Mouse (Mus musculus) lung, embryonic 15.5 days (tissue): Measurements from ENCODE around the gene Acsm3. TPM values are rescaled to one million over a fixed set of nuclear protein-coding genes. Genes with fewer than 3 reads are reported as not detected.
"Not testable (repeated sequence)": the region's sequence is repeated elsewhere in the genome, so short reads cannot be mapped to it uniquely, and the experiment has no call there.

ENCODE experiments used
- ATAC-seq: fragments of 200-750 bp; cut with Nextera tagmentation; 2 replicates; pipeline ENCODE4 v1.8.0; 2017; ENCODE audit warnings: moderate number of reproducible peaks, borderline replicate concordance; ENCODE audit not compliant: low FRiP score, low TSS enrichment; ENCODE audit errors: extremely low read depth
- H3K27ac ChIP-seq: fragments of 300-500 bp; sonication (generic); 2 replicates; pipeline ENCODE4 v1.5.1; 2015; ENCODE audit warnings: moderate library complexity, mild to moderate bottlenecking, inconsistent platforms
- H3K27me3 ChIP-seq: fragments of 300-500 bp; sonication (generic); 2 replicates; pipeline ENCODE4 v1.6.1; 2015; ENCODE audit warnings: inconsistent platforms
- H3K36me3 ChIP-seq: fragments of 300-500 bp; sonication (generic); 2 replicates; pipeline ENCODE4 v1.6.1; 2015; ENCODE audit warnings: inconsistent platforms
- H3K4me1 ChIP-seq: fragments of 300-500 bp; sonication (generic); 2 replicates; pipeline ENCODE4 v1.6.1; 2015; ENCODE audit warnings: inconsistent platforms
- H3K4me2 ChIP-seq: fragments of 300-500 bp; sonication (generic); 2 replicates; pipeline ENCODE4 v1.6.1; 2015; ENCODE audit warnings: inconsistent platforms, mild to moderate bottlenecking, moderate library complexity
- H3K4me3 ChIP-seq: fragments of 300-500 bp; sonication (generic); 2 replicates; pipeline ENCODE4 v1.5.1; 2015; ENCODE audit warnings: mild to moderate bottlenecking, inconsistent platforms
- H3K9ac ChIP-seq: fragments of 300-500 bp; sonication (generic); 2 replicates; pipeline ENCODE4 v1.6.1; 2015; ENCODE audit warnings: inconsistent platforms
- H3K9me3 ChIP-seq: fragments of 300-500 bp; sonication (generic); 2 replicates; pipeline ENCODE4 v1.6.1; 2016; ENCODE audit warnings: inconsistent platforms
- WGBS: fragments of 180-500 bp; shearing (Covaris S2); methylation state at CpG from one replicate; pipeline ENCODE4 v1.1.7; 2015; 5-methylcytosine and 5-hydroxymethylcytosine counted together
- polyA plus RNA-seq: library from polyadenylated mRNA; unstranded; fragments of >200 nt; fragmentation: Nextera tagmentation; extraction: Ambion mirVana; gene quantifications from 2 replicates; pipeline ENCODE4 v1.2.1, GENCODE M21; 2015

Gene Acsm3
- polyA plus RNA-seq: 0.15 and 0.29 TPM in 2 replicates

- ATAC-seq: no peak; the same call in 1 of the 2 replicates
- no peak within 1 kb of the TSS for H3K4me3 ChIP-seq
- no peaks in the 10 kb centered on the region for H3K4me1 ChIP-seq
- H3K27me3 ChIP-seq: no peaks in the 10 kb centered on the region
- no peak within 1 kb of the TSS for H3K4me2 ChIP-seq
- no peak within 1 kb of the TSS for H3K9ac ChIP-seq
- no peaks in the 10 kb centered on the region for H3K9me3 ChIP-seq
- no peak within 1 kb of the TSS for H3K27ac ChIP-seq
- no peaks in the 10 kb centered on the region for H3K36me3 ChIP-seq
- WGBS: 30% methylated on average over 11 of the region's 11 CpGs
These were observed at the start of gene Acsm3 for GRCm38 (mm10) chr7:119760527-119760951. Gene Acsm3, plus strand, starts transcription at chr7:119760923.

- no peak overlapping the region for H3K27ac ChIP-seq
- ATAC-seq: no peak
- H3K4me2 ChIP-seq: no peak overlapping the region
- peaks cover 35% of the 10 kb centered on the region for H3K36me3 ChIP-seq
- WGBS: 88% methylated on average over 7 of the region's 7 CpGs
- H3K4me1 ChIP-seq: no peaks in the 10 kb centered on the region
- H3K4me3 ChIP-seq: no peak overlapping the region
- no peaks in the 10 kb centered on the region for H3K27me3 ChIP-seq
- no peaks in the 10 kb centered on the region for H3K9me3 ChIP-seq
- H3K9ac ChIP-seq: no peak overlapping the region
These were observed 46.6 kb upstream of the Acsm3 start for GRCm38 (mm10) chr7:119714111-119714510.

GRCm38 (mm10) chr7:119720253-119720946 lies 40.3 kb upstream of the Acsm3 start, which contains the start of gene Thumpd1:
Gene Thumpd1, minus strand, starts transcription at chr7:119720798.
- Histone ChIP-seq H3K36me3 (peaks cover 33% of the 10 kb centered on the region), H3K27me3 (no peaks in the 10 kb centered on the region), H3K9me3 (no peaks in the 10 kb centered on the region), H3K4me3 (peak within 1 kb of the TSS; percentile 98), H3K4me2 (peak within 1 kb of the TSS; percentile 77), H3K9ac (peak within 1 kb of the TSS; percentile 80), H3K27ac (peak within 1 kb of the TSS; percentile 48; the same call in 1 of the 2 replicates), H3K4me1 (peaks cover 5% of the 10 kb centered on the region)
- WGBS: under 1% methylated on average over 60 of the region's 60 CpGs
- peak; percentile 93 for ATAC-seq

- Histone ChIP-seq H3K4me1 (peaks cover 5% of the 10 kb centered on the region), H3K9ac (peak overlapping the region; percentile 33; the same call in 1 of the 2 replicates), H3K9me3 (no peaks in the 10 kb centered on the region), H3K4me2 (peak overlapping the region; percentile 77), H3K36me3 (peaks cover 27% of the 10 kb centered on the region), H3K4me3 (peak overlapping the region; percentile 98), H3K27ac (no peak overlapping the region), H3K27me3 (no peaks in the 10 kb centered on the region)
- 11% methylated on average over 8 of the region's 8 CpGs for WGBS
- ATAC-seq: peak; percentile 21; the same call in 1 of the 2 replicates
These were observed 39.8 kb upstream of the Acsm3 start for GRCm38 (mm10) chr7:119720947-119721310.

GRCm38 (mm10) chr7:119727621-119728020 lies 33.1 kb upstream of the Acsm3 start:
- no peak overlapping the region for H3K9ac ChIP-seq
- ATAC-seq: no peak
- 81% methylated on average over 2 of the region's 2 CpGs for WGBS
- H3K4me3 ChIP-seq: no peak overlapping the region
- no peaks in the 10 kb centered on the region for H3K4me1 ChIP-seq
- no peak overlapping the region for H3K4me2 ChIP-seq
- no peaks in the 10 kb centered on the region for H3K9me3 ChIP-seq
- no peaks in the 10 kb centered on the region for H3K36me3 ChIP-seq
- no peaks in the 10 kb centered on the region for H3K27me3 ChIP-seq
- H3K27ac ChIP-seq: no peak overlapping the region

- not testable (repeated sequence) for H3K36me3 ChIP-seq, H3K27ac ChIP-seq, ATAC-seq, H3K9ac ChIP-seq, H3K4me1 ChIP-seq, H3K4me2 ChIP-seq, H3K9me3 ChIP-seq, H3K27me3 ChIP-seq, H3K4me3 ChIP-seq
- 85% methylated on average over 4 of the region's 4 CpGs for WGBS
These were observed 29.5 kb upstream of the Acsm3 start for GRCm38 (mm10) chr7:119731262-119731661.

- Histone ChIP-seq H3K27ac (no peak overlapping the region), H3K4me2 (no peak overlapping the region), H3K9ac (no peak overlapping the region), H3K4me1 (no peaks in the 10 kb centered on the region), H3K4me3 (no peak overlapping the region), H3K9me3 (no peaks in the 10 kb centered on the region), H3K36me3 (no peaks in the 10 kb centered on the region), H3K27me3 (no peaks in the 10 kb centered on the region; the same call in 1 of the 2 replicates)
- WGBS: 87% methylated on average over 2 of the region's 2 CpGs
- ATAC-seq: no peak
These were observed 21.8 kb upstream of the Acsm3 start for GRCm38 (mm10) chr7:119738877-119739276.

- ATAC-seq: peak; percentile 59
- not testable (repeated sequence) for H3K9me3 ChIP-seq, H3K4me1 ChIP-seq, H3K27ac ChIP-seq, H3K36me3 ChIP-seq, H3K27me3 ChIP-seq, H3K9ac ChIP-seq
- Histone ChIP-seq H3K4me3 (peak overlapping the region; percentile 36), H3K4me2 (peak overlapping the region; percentile 54)
- 4% methylated on average over 16 of the region's 44 CpGs for WGBS
These were observed 20.8 kb upstream of the Acsm3 start for GRCm38 (mm10) chr7:119739798-119740468.

GRCm38 (mm10) chr7:119744321-119744720 lies 16.4 kb upstream of the Acsm3 start:
- H3K9me3 ChIP-seq: no peaks in the 10 kb centered on the region
- no peaks in the 10 kb centered on the region for H3K36me3 ChIP-seq
- no peak overlapping the region for H3K27ac ChIP-seq
- peaks cover 5% of the 10 kb centered on the region; the same call in 1 of the 2 replicates for H3K4me1 ChIP-seq
- H3K4me3 ChIP-seq: peak overlapping the region; percentile 17; the same call in 1 of the 2 replicates
- ATAC-seq: no peak
- no peak overlapping the region for H3K9ac ChIP-seq
- 6% methylated on average over 34 of the region's 34 CpGs for WGBS
- H3K4me2 ChIP-seq: peak overlapping the region; percentile 43
- H3K27me3 ChIP-seq: no peaks in the 10 kb centered on the region

GRCm38 (mm10) chr7:119745869-119746268 lies 14.9 kb upstream of the Acsm3 start:
- Histone ChIP-seq H3K4me3 (no peak overlapping the region), H3K4me1 (peaks cover 5% of the 10 kb centered on the region; the same call in 1 of the 2 replicates), H3K36me3 (no peaks in the 10 kb centered on the region), H3K27me3 (no peaks in the 10 kb centered on the region), H3K4me2 (no peak overlapping the region), H3K27ac (no peak overlapping the region), H3K9me3 (no peaks in the 10 kb centered on the region), H3K9ac (no peak overlapping the region)
- 49% methylated on average over 1 of the region's 1 CpGs for WGBS
- ATAC-seq: no peak

- no peak for ATAC-seq
- WGBS: 54% methylated on average over 1 of the region's 2 CpGs
- no peak overlapping the region for H3K4me2 ChIP-seq
- H3K27me3 ChIP-seq: no peaks in the 10 kb centered on the region
- H3K27ac ChIP-seq: no peak overlapping the region
- no peak overlapping the region for H3K4me3 ChIP-seq
- peaks cover 5% of the 10 kb centered on the region; the same call in 1 of the 2 replicates for H3K4me1 ChIP-seq
- H3K36me3 ChIP-seq: no peaks in the 10 kb centered on the region
- no peak overlapping the region for H3K9ac ChIP-seq
- H3K9me3 ChIP-seq: no peaks in the 10 kb centered on the region
These were observed 12.0 kb upstream of the Acsm3 start for GRCm38 (mm10) chr7:119748761-119749160.

GRCm38 (mm10) chr7:119749942-119750341 lies 10.8 kb upstream of the Acsm3 start:
- Histone ChIP-seq H3K4me2 (no peak overlapping the region), H3K4me3 (no peak overlapping the region), H3K9me3 (no peaks in the 10 kb centered on the region), H3K27ac (no peak overlapping the region), H3K36me3 (no peaks in the 10 kb centered on the region), H3K9ac (no peak overlapping the region), H3K4me1 (no peaks in the 10 kb centered on the region), H3K27me3 (no peaks in the 10 kb centered on the region)
- ATAC-seq: no peak
- 43% methylated on average over 2 of the region's 2 CpGs for WGBS
